Mouse (Mus musculus): ENCODE results near the gene Mpv17l. TPM values are rescaled to one million over a fixed set of nuclear protein-coding genes. Genes with fewer than 3 reads are reported as not detected.

The Mpv17l gene
- total RNA-seq, 2 experiments from 2014 or later = 2.9 to 3.8 TPM

Other genes with a start within 250 kb of the Mpv17l start
- gene Parn, start 235.0 kb upstream of the Mpv17l start, total RNA-seq (2021) = 10 to 100 TPM; 12.5 to 14.7 TPM
- gene Bfar, start 231.3 kb upstream of the Mpv17l start, total RNA-seq (2021) = 10 to 100 TPM; 27.6 to 35.0 TPM
- 1 to 10 TPM; 1.5 to 4.2 TPM for gene 3110001I22Rik, start 231.2 kb upstream of the Mpv17l start, total RNA-seq (2021)
- gene Pla2g10, start 172.2 kb upstream of the Mpv17l start, total RNA-seq (2021) = not detected
- gene Rrn3, start 122.5 kb upstream of the Mpv17l start, total RNA-seq (2021) = 10 to 100 TPM; 26.7 to 28.0 TPM
- gene Ntan1, start 84.3 kb upstream of the Mpv17l start, total RNA-seq (2021) = 10 to 100 TPM; 44.9 to 49.9 TPM
- 10 to 100 TPM; 45.9 to 54.0 TPM for gene Pdxdc1, start within 50 bp of the Mpv17l start, total RNA-seq (2021)
- gene 2900011O08Rik, start 83.4 kb downstream of the Mpv17l start, total RNA-seq (2021) = under 1 TPM; 0.43 to 0.63 TPM
- gene Ifitm7, start 83.7 kb downstream of the Mpv17l start, total RNA-seq (2021) = not detected